Mouse (Mus musculus): ENCODE results near the gene Rpl37.
A peak's percentile ranks its signal among the peaks of the same experiment; 100 is the strongest.

Gene Rpl37

DNA sequence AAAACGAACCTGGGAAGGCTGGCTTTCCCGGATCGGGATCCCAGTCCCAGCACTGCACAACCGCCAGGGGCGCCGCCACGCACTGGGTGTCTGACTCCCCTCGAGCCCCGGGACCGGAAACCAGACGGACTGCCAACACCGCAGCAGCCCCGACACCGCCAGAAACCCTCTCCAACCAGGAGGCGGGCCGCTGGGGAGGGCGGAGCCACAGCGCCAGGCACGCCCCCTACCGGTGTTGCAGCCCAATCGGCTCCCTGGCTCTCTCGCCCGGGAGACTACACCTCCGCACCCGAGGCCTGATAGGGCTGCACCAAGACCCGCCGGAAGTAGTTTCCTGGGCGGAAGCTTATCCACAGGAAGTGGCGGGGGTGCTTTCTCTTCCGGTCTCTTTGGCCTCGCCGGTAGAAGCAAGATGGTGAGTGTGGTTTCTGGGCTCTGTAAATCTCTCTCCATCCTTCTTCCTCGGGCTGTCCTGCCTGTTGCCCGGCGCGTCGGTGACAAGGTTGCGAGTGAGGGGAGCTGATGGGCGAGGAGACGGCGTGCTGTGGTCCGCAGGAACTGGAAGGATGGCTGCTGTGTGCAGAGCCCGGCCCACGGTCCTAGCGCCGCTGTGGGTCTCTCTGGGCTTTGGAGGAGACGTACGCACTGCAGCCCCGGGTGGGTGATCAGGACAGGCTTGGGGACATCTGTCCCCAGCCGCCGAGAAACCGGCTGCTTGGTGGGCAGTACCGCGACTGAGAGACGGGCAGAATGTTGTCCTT lies at the start of gene Rpl37:
Gene Rpl37 (plus strand): TSS at position 376 of the 761 bp plus-strand sequence.
- peak; percentile 99 for DNase-seq (ENCODE audit: low read depth, low spot score)

DNA sequence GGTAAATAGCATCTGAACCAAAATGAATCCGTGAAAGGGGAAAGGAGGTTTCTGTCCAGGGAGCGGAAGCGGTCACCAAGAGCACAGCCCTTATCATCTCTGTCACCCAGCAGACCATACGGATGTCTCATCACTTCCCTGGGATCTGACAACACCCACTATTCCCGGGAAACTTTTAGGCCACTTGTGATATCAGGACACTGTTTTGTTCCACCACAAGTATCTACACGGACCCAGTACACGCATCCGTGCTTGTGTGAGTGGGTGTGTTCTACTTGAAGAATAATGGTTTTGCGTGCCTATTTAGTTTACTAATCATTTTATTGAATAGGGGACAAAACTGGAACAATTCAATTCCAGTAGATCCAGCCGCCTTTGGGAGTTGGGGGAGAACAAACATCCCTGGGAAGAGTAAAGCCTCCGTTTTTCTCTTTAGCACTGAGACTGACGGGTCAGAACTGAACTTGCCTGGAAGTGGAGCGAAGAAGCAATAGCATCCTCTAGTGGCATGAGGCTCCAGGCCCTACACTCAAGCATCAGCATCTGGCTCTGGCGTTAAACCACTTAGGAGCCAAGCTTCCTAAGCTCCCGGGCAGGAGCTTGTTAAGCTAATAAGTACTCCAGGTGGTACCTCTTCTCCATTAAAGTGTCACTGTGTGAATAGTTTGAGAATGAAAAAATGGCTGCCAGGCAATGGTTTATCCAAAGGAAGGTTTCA lies 47.5 kb upstream of the Rpl37 start:
- peak; percentile 92 for DNase-seq (ENCODE audit: low read depth, low spot score)

DNA sequence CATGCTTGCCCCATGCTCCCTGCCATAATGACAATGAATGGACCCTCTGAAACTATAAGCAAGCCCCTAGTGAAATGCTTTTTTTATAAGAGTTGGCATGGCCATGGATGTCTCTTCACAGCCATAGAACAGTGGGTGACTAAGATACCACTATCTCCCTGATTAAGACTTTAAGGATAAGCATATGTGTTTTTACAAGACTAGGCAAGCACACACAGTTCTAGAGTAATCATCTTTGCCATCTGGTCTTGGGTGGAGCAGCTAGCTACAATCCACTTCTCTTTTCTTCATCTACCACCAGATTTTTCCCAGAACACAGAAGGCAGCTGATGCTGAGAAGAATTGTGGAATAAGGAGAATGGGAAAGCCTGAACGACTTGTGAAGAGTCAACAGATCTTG lies 35.2 kb upstream of the Rpl37 start:
- peak; percentile 42 for DNase-seq (ENCODE audit: low read depth, low spot score)

DNA sequence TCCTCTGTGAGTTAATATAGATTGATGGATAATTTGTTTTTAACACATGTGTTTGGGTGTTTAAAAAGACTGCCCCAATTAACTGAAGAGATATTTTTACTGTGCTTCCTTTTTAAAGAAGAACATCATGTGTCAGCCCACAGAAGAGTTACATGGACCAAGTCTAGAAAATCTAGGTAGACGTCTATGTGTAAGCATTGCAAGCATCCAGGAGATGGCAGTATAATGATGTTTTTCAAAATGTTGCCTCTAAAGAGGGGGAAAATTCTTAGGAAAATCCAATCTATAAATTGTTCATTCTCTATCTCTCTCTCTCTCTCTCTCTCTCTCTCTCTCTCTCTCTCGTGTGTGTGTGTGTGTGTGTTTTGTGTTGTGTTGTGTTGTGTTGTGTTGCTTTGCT lies 30.3 kb upstream of the Rpl37 start:
- peak; percentile 60 for DNase-seq (ENCODE audit: low read depth, low spot score)

DNA sequence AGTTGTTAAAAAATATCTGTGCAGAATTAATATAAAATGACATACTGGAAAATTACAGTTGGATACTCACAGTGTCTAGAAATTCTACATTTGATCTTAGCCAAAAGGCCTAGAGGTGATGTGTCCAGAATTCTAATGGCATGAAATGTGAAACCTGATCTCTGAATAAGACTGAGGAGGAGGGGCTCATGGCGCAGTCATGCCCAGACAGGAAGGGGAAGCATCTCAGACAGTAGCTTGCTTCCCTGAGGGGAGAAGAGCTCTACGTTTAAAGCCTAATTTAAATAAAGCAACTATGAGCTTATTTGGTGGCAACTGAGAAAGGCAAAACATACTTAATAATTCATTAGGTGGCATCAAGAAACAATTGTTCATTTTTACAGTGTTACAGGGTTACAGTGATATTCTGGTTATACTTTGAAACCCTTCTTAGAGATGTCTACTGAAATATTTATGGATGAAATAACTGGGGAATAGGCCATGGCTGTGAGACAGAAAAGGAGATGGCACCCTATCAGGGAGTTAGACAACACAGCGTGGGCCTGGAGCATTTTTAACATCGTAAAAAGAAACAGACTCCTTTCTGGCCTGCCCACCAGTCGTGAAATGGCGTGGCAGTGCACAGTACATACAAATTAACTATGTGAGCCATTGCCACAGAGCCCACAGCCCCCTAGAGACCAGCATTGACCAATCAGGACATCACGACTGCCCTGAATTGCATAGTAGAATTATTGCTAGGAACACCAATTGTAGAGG lies 27.4 kb upstream of the Rpl37 start:
- DNase-seq (ENCODE audit: low read depth, low spot score), result no peak

DNA sequence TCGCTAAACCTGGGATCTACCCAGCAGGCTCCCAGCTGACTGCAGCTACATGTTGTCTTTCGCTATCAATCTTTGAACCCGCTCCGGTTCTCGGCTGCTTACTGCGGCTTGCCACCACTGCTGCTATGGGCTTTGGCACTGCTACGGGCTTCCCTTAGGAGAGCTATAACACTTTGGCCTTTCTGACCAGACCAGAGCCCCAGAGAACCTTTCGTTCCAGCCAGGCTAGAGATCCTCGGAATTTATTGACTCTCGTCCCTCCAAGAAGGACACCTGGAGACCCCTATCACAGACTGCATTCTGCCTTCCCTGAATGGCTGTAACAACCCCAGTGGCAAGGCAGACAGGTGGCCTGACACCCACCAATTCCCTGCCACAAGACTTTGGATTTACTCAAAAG lies 26.3 kb upstream of the Rpl37 start:
- DNase-seq (ENCODE audit: low read depth, low spot score), result no peak

DNA sequence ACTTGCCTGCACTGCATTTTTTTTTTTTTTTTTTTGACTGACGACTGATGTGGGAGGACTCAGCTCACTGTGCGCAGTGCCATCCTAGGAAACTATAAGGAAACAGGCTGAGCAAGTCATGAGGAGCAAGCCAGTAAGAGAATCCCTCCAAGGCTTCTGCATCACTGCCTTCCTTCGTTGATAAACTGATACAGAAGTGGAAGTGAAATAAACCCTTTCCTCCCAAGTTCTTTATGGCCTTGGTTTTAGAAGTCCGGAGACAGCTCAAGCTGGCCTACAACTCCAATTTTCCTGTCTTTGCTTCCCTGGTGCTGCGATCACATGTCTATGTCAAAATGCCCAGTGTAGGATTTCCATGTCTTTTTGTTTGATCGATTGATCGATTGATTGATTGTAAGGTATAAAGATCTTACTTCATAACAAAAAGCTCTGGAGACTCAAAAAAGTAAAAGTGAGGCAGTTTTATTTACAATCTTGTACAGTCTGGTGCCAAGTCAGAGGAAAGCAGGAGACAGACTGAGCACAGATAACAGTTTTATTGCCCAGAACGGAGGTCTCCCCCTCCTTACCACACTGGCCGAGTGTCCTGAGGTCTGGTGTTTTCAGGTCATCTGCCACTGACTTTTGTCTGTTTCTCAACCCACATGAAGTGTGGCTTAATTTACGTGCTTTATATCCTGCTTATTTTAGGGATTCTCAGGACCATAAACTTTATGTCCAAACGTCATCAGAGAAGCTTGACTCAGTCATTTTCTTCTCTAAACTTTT lies 20.7 kb upstream of the Rpl37 start:
- DNase-seq (ENCODE audit: low read depth, low spot score), result no peak

DNA sequence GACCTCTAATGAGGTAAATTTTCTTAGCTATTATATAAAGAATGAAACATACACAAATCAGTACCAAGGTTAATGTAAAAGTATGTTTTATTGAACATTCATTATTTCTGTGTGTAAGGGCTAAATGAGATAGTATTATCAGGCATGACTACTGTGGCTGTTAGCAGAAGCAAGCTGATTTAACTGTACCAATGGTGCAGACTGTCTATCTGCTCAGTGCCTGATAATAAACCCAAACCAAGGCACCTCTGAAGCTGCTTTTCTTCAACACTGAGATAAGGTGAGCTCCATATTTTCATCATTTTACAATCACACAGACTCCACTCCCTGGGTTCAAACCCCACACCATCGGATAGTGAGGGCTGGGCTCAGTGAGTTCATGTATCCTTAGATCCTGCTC lies 19.1 kb upstream of the Rpl37 start:
- no peak for DNase-seq (ENCODE audit: low read depth, low spot score)

DNA sequence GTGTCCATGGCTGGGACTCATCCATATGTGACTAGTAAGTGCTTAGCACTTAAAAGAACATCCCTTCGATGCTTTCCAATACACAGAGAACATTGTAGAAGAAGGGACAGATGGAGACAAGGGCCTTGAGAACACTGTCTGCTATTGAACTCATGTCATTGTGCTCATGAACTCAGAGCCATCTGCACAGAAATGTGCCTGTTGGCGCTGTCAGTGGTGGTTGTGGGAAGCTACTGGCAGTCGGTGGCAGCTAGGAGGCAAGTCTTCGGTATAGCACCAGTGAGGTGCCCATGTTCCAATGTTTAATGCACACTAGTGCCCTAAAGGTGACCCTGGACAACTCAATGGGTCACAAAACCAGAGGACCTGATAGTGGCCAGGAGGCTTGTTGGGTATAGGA lies 14.1 kb upstream of the Rpl37 start:
- peak; percentile 23 for DNase-seq (ENCODE audit: low read depth, low spot score)

DNA sequence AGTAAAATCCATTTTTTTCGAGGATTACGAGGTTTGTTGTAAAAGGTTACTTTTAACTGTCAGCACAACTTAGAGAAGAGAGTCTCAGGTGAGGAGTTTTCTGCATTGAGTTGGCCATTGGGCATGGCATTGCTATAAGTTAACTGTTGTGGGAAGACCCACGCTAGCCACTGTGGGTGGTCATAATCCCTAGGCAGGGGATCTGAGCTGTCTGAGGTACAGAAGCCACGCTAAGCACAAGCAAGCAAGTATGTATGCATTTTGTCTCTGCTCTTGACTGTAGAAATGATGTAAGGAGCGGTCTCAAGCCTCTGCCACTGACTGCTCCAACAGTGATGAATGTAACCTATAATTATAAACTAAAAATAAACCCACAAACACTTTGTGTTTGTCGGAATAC lies 10.6 kb upstream of the Rpl37 start:
- no peak for DNase-seq (ENCODE audit: low read depth, low spot score)

DNA sequence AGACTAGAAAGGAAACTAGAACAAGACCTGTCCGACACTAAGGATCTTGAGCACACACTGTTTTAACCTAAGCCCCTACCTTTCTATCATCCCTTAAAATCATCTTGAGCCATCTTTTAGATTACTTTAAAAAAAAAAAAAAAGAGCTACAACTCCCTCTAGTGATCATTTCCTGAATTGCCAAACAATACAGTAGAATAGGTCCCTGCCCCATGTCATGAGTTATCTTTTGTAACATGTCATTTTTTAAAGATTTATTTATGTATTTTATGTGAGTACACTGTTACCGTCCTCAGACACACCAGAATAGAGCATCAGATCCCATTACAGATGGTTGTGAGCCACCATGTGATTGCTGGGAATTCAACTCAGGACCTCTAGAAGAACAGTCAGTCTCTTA lies 10.2 kb upstream of the Rpl37 start:
- peak; percentile 43 for DNase-seq (ENCODE audit: low read depth, low spot score)

DNA sequence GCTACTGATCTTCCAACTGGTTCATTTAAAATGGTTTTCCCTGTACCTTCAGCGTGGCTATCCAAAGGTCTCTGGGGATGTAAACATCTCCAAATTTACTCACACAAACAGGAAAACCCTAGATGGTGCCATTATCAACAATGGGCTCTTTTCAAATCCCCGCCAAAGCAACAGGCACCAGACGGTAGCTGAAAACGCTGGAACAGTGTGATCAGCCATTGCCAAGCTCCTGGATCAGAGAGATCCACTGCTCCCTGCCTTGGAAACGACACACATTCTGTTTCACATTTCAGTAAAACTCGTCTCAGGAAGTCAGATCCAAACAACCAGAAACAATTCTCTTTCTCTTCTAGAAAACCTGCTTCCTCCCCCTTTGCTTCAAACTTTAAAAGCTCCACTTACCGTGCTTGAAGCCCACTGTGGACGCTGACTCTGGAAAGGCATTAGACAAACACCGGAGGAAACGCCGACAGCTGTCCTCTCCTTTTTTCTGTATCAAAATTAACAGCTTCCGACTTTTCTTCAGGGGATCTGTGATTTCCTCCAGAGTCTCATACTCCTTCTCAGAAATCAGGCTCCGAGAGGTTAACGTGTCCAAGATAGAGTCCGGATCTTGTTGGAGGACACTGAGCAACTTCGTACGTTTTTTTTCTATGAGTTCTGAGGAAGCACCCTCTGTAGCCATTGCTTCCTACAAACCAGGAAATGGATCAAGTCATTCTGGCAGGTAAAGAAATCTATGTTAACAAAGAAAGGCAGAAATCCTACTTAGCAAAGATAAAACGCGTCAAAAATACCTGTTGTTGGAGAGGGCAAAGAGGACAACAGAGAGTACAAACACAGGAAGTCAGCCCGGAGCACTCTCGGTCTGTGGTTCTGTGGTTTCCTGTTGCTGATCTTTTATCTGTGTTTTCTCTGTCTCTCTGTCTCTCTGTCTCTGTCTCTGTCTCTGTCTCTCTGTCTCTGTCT lies 8.5 kb upstream of the Rpl37 start, which contains the start of gene Card6:
Gene Card6 (minus strand): TSS at position 854 of the 969 bp plus-strand sequence.
- DNase-seq (ENCODE audit: low read depth, low spot score), result peak; percentile 29

DNA sequence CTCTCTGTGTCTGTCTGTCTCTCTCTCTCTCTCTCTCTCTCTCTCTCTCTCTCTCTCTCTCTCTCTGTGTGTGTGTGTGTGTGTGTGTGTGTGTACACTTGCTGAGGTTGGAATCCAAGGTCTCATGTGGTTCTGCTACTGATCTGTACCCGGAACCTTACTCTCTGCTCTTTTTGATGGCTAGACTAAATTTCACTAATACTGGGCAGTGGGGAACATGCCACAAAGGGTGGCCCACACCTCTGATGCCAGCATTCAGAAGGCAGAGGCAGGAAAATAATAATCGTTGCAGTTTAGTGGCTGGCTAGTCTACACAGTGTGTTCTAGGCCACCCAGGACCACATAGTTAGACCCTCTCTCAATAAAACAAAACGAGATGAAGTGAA lies 7.8 kb upstream of the Rpl37 start:
- no peak for DNase-seq (ENCODE audit: low read depth, low spot score)

DNA sequence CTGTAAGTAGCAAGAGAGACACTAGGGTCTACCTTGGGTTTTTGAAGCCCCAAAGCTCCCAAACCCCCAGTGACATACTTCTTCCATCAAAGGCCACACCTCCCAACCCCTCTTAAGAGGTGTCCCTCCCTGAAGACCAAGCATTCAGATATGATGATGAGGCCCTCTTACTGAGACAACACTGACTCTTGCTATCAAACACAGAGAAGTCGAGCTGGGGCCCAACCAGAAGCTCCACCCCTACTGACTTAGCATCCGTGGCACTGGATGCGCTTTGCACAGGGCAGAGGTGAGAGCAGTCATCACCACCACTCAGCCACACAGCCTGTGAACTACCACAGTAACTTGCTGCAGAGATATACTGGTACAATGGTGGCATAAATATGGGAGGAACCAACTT lies 3.8 kb upstream of the Rpl37 start:
- no peak for DNase-seq (ENCODE audit: low read depth, low spot score)

DNA sequence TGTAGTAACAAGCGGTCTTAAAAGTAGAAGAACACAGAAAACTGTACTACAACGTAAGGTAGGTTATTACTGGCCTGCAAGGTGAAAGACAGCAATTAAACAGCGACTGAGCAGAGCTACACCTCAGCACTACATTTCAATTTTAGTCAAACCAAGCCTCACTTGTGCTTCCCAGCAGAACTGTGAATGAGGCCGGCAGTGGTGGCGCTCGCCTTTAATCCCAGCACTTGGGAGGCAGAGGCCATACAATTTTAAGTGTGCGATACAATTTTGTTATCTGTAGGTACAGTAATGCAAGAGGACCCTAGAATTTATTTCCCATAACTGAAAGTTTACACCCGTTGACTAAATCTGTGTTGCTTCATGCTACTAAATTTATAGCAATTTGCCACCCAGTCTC lies 1.3 kb upstream of the Rpl37 start:
- DNase-seq (ENCODE audit: low read depth, low spot score), result no peak

DNA sequence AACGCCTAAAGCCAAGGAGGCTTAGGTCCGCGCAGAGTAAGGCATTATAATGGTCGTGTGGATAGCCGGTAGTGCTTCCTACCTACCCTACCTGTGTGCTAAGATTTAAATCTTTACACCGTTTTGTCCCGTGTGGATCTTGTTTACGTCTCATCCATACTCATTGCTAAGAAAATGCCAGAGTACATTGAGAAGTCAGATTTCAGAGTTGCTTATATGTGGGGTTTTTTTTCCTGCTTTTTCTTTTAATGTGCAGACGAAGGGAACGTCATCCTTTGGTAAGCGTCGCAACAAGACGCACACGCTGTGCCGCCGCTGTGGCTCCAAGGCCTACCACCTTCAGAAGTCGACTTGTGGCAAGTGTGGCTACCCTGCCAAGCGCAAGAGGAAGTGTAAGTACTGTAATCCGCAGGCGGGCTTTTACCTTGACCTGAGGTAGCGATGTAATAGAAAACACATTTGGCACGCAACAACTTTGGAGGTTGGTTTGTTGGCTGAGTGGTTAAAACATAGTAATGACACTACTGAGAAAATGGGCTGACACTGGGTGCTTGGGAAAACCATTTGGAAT lies 671 bp downstream of the Rpl37 start:
- DNase-seq (ENCODE audit: low read depth, low spot score), result no peak

DNA sequence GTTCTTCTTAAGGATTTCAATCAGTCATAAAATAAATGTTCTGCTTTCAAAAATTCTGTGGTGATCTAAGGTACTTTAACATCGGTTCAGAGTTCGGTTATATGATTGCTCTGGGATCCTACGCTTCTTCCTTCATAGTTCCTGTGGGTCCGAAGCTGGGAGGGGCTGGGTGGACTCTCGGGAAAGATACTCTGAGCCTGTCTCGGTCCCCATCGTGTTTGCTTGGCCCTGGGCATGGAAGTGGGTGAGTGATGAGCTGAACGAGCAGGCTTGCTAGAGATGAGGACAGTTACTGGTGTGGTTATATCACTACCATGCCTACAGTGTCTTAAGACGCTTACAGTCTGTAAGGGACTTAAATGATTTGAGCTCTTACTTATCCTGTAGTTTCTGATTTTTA lies 2.2 kb downstream of the Rpl37 start:
- DNase-seq (ENCODE audit: low read depth, low spot score), result no peak

DNA sequence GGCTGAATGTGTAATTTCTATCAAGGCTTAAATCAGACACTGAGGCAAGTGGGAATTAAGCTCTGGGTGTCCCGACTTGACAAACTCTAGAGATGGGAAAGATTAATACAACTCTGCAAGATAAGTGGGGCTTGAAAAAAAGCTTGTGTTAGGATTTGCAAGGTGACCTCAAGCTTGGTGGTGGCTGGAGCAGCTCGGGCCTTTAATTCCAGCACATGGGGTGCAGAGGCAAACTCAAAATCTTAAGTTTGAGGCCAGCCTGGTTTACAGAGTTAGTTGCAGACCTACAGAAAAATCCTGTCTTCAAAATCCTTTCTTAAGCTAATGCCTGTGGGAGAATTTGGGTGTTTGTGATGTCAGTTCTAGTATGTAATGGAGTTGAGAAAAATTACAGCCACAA lies 2.7 kb downstream of the Rpl37 start:
- DNase-seq (ENCODE audit: low read depth, low spot score), result no peak

DNA sequence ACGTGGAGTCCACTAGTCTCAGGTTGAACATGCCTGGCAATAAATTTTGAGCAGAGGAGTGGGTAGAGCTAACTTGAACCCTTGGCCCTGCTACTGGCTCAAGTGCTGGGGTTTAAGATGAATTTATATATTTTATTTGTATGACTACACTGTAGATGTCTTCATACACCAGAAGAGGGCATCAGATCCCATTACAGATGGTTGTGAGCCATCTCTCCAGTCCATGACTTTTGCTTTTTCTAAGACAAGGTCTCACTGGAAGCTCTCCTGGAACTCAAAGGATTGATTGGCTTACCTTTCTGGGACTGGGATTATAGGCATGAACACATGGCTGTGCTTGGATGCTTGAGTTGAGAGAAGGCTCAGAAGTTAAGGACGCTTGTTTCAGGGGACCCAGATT lies 3.3 kb downstream of the Rpl37 start:
- no peak for DNase-seq (ENCODE audit: low read depth, low spot score)
